Mouse (Mus musculus): ENCODE results near the gene Col13a1.

- TF ChIP-seq CTCF (IDR thresholded peaks at IDR 0.05; ENCODE audit: extremely low read depth, insufficient read depth, low read length) (no peak), POLR2A (IDR thresholded peaks at IDR 0.05; ENCODE audit: extremely low read depth, insufficient read depth, low read length) (no peak)
These were observed 29.1 kb upstream of the Col13a1 start for GRCm38 (mm10) chr10:62007958-62008357.

Data from cortical plate, adult 2 months (tissue).